Mouse (Mus musculus) c-Kit-positive CD71-positive TER-119-positive erythroid progenitor cells, embryonic 14.5 days (primary cell): Measurements from ENCODE around the gene Hip1r.

ENCODE experiments used
- DNase-seq: peaks from one replicate; pipeline ENCODE4 v3.0.0-alpha.2; 2013; ENCODE audit warnings: low spot score

The Hip1r gene

DNA sequence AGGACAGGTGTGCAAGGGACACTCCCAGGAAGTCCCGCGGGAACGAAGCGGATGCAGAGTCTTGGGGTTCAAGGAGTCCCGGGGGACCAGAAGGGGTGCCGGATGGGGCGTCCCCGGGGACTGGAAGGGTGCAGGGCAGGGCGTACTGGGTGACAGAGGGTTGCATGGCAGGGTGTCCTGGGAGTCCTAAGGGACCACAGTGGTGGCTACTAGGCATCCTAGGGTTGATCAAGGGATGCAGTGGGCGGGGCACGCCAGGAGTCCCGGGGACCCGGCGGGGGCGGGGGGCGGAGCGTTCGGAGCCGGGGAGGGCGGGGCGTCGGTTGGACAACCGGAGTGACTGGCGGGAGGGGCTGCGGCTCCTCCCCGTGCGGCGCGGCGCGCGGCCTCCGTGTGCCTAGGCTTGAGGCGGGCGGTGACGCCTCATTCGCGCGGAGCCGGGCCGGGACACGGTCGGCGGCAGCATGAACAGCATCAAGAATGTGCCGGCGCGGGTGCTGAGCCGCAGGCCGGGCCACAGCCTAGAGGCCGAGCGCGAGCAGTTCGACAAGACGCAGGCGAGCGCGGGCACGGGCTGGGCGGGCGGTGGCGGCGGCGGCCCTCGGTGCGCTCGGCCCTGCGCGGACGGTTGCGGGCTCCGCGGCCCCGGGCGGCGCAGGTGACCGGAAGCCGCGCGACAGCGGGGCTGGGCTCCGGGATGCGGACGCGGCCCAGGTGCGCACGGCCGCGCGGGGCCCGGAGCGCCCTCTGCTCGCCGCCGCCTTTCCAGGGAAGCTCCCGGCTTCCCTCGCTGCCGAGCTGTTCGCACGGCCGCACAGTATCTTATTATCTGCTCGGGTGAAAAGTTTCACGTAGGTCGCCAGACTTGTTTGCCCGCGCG, at the start of gene Hip1r:
Hip1r (plus strand) TSS at position 330 of the 880 bp plus-strand sequence.
- DNase-seq: peak; percentile 71

DNA sequence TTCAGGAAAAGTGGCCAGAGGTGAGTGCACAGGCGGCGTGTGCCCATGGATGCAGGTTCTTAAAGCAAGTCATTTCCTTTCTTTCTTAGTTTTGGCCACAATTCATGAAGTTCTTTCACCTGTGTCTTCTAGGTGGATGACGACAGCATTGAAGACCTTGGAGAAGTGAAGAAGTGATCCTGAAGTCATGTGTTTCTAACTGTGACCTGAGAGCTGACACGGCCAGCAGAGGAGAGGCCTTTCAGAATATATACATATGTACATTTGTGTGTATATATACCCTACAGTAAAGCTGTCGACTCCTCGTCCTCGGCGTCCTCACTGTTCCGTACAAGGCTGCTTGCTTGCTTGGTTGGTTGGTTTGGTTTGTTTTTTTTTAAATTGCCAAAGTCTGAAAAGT, 46.3 kb upstream of the Hip1r start, which contains the start of gene Gm43518:
Gm43518 (plus strand) TSS at position 301 of the 400 bp plus-strand sequence.
- no peak for DNase-seq

DNA sequence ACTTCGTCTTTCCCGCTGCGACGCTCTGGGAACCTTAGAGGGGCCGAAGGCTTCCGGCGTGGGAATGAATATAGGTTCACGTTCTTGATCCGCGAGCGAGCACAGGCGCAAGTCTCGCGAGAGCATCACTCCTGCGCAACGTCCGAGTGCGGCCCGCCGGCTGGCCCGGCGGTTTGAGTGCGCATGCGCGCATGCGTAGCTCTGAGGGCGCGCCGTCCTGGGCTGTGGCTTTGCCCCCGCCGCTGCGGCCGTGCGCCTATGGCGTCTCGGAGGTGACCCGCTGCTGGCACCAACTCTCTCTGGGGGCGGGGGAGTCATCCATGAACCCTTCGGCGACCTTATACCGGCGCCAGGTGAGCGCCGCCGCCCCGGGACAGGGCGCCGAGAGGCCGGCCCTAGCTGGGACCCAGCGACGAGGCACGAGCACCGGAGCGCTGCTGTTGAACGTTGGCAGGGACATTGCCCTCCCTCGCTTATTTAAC, 42.9 kb upstream of the Hip1r start, which contains the start of gene Ccdc62:
Ccdc62 (plus strand) TSS at position 172 of the 482 bp plus-strand sequence.
- DNase-seq: peak; percentile 95

- no peak for DNase-seq
Observed at GRCm38 (mm10) chr5:123931131-123931530, 42.3 kb upstream of the Hip1r start.

DNA sequence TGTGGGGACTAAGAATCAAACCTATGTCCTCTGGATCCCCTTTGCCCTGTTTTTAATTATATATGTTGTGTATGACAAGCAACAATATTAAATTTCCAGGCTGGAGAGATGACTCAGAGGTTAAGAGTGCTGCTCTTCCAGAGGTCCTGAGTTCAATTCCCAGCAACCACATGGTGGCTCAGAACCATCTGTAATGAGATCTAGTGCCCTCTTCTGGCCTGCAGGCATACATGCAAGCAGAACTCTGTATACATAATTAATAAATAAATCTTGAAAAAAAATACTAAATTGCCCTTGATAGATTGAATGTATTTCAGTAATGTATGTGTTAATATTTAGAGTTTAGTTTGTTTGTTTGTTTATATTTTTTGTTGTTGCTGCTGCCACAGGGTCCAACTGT, 40.5 kb upstream of the Hip1r start:
- no peak for DNase-seq

DNA sequence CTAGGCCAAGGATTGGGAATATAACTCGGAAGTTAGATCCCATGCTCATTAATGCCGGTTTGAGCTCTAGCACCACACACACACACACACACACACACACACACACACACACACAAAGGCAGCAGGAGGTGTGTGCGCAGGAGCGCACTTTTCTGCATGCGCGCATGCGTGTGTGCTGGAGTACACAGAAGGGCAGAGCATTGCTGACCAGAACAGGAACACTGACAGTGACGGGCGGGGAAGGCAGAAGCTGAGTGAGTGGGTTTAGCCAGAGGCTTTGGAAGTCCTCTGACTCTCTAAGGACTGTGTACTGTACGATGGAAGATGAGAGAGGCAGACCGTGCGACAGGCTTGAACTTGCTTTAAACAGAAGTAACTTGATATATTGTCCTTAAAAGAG, 39.9 kb upstream of the Hip1r start:
- DNase-seq: peak; percentile 31

GRCm38 (mm10) chr5:123933957-123934591, 39.4 kb upstream of the Hip1r start:
- peak; percentile 58 for DNase-seq

- no peak for DNase-seq
Observed at GRCm38 (mm10) chr5:123935931-123936330, 37.5 kb upstream of the Hip1r start.

DNA sequence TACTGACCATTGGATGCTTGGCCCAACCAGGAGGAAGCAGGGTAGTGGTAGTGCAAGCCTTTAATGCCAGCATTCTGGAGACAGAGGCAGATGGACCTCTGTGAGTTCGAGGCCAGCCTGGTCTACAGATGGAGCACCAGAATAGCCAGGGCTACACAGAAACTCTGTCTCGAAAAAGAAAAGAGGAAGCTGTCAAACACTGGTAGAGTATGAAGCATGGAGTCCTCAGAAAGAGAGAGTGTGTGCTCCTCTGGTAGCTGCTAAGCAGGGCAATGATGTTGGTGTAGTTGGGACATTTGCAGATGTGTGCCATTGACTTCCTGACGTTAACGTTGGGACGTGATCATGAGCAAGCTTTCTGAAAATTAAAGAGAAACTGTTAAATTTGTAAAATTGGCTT, 34.9 kb upstream of the Hip1r start:
- no peak for DNase-seq

DNA sequence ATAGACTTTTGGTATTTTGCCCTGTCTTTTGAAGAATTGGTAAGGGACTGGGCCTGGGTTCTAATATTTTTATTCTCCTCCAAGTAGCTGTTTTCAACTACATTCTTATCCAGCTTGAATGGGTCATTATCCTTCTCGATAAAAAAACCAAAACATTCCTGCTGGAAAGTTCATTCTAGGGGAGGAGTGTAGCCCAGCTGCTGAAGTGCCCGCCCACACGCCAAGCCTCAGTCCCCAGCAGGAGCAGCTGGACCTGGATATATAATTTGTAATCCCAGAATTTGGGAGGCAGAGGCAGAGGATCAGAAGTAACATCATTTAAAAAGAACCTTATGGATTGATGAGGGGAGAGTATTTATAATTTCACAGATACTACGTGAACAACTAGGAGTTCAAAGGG, 26.9 kb upstream of the Hip1r start:
- no peak for DNase-seq

GRCm38 (mm10) chr5:123947041-123947761, 26.2 kb upstream of the Hip1r start:
- DNase-seq: peak; percentile 66

- no peak for DNase-seq
Observed at GRCm38 (mm10) chr5:123952365-123953045, 20.9 kb upstream of the Hip1r start.

DNA sequence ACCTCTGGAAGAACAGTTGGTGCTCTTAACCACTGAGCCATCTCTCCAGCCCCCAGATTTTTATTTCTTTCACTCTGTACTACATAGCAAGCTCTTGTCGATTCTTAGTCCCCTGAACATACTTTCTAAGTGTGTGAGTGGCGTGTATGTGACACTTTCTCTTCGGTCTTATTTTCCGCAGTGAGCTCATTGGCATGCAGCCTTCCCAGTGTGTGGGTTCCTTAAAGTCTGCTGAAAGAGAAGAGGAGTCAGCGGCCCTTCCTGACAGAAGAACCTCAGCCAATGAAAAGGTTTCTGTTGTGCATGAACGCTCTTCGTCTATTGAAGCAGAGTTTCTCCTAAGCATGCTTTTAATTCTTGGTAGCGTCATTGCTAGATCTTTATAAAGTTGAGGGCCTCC, 16.2 kb upstream of the Hip1r start:
- DNase-seq: no peak

- no peak for DNase-seq
Observed at GRCm38 (mm10) chr5:123959018-123959417, 14.4 kb upstream of the Hip1r start.

- DNase-seq: no peak
Observed at GRCm38 (mm10) chr5:123960129-123960528, 13.3 kb upstream of the Hip1r start.

DNA sequence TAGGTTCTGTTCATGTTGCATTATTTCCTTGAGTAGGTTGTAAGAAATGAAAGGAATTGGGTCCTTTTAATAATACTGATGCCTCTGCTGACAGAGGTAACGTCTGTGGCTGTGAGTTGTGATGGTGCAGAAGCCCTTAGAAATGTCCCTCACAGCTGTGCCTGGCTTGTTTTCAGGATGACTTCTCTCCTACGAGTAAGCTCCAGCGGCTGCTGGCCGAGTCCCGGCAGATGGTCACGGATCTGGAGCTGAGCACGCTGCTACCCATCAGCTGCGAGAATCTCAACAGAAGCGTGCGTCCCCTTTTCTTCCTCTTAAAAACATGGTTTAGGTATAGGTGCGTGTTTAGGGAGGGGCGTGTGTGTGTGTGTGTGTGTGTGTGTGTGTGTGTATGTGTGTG, 12.4 kb upstream of the Hip1r start:
- DNase-seq: no peak

- no peak for DNase-seq
Observed at GRCm38 (mm10) chr5:123964208-123964607, 9.2 kb upstream of the Hip1r start.

DNA sequence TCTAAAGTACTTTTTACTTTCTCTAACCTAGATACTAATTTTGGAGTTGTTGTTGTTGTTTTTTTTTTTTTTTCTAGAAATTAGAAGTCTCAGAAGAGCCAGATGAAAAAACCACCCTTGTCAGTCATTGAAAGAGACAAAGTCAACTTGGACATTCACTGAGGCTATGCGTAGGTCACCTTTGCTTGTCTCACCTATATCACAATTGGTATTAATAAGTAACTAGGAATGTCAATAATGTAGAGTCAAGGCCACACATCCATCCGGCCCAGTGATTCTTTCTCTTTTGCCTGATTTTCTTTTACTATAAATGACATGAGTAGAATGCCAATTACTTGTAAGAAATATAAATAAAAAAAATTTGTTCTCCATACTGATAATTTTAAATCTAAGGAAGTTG, 6.7 kb upstream of the Hip1r start:
- no peak for DNase-seq

- DNase-seq: no peak
Observed at GRCm38 (mm10) chr5:123968468-123968867, 5.0 kb upstream of the Hip1r start.

GRCm38 (mm10) chr5:123969216-123969615, 4.2 kb upstream of the Hip1r start:
- no peak for DNase-seq

DNA sequence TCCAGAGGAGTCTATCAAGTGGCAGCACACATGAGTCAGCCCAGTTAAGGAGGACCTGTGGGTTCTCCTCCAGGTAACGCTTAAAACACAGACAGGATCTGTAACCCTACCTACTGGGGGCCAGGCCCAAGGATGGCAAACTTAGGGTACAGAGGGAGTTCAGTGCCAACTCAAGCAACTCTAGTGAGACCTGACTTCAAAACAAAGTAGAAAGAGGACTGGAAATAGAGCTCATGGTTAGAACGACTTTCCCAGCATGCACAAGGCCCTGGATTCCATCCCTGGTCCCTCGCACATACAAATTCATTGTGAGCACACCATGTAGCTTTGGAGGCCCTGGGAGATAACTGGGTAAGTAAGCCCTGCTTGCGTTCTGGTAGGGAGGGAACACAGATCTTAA, 2.9 kb upstream of the Hip1r start:
- DNase-seq: no peak

GRCm38 (mm10) chr5:123972453-123972852, 975 bp upstream of the Hip1r start:
- DNase-seq: no peak
